Mouse (Mus musculus) liver, embryonic 11.5 days (tissue): Measurements from ENCODE around the gene Map2k6. TPM values are rescaled to one million over a fixed set of nuclear protein-coding genes. Genes with fewer than 3 reads are reported as not detected.

Experiments used
- ATAC-seq: fragments of 200-750 bp; cut with Nextera tagmentation; replicated peaks from 2 replicates; pipeline ENCODE4 v1.8.0; 2017; ENCODE audit warnings: moderate number of reproducible peaks, mild to moderate bottlenecking, moderate TSS enrichment, moderate library complexity; ENCODE audit not compliant: low FRiP score
- DNase-seq: peaks from one replicate; pipeline ENCODE4 v3.0.0-alpha.2; 2017; ENCODE audit warnings: low spot score
- H3K27ac ChIP-seq: fragments of 300-500 bp; sonication (generic); 2 replicates; pipeline ENCODE4 v1.5.1; 2014; ENCODE audit warnings: mild to moderate bottlenecking, low read depth, low read length, control low read depth
- H3K27me3 ChIP-seq: fragments of 300-500 bp; sonication (generic); replicated peaks from 2 replicates; pipeline ENCODE4 v1.6.1; 2014; ENCODE audit warnings: low read length, mixed read lengths; ENCODE audit not compliant: control insufficient read depth, insufficient read depth
- H3K36me3 ChIP-seq: fragments of 300-500 bp; sonication (generic); 2 replicates; pipeline ENCODE4 v1.6.1; 2014; ENCODE audit warnings: mild to moderate bottlenecking, low read length, moderate library complexity, mixed read lengths; ENCODE audit not compliant: control insufficient read depth, insufficient read depth
- H3K4me1 ChIP-seq: fragments of 300-500 bp; sonication (generic); replicated peaks from 2 replicates; pipeline ENCODE4 v1.6.1; 2014; ENCODE audit warnings: low read length, mixed read lengths; ENCODE audit not compliant: control insufficient read depth, insufficient read depth
- H3K4me2 ChIP-seq: fragments of 300-500 bp; sonication (generic); 2 replicates; pipeline ENCODE4 v1.6.1; 2014; ENCODE audit warnings: mild to moderate bottlenecking, control low read depth, moderate library complexity
- H3K4me3 ChIP-seq: fragments of 300-500 bp; sonication (generic); 2 replicates; pipeline ENCODE4 v1.5.1; 2014; ENCODE audit warnings: low read depth, low read length, control low read depth
- H3K9ac ChIP-seq: fragments of 300-500 bp; sonication (generic); 2 replicates; pipeline ENCODE4 v1.6.1; 2014; ENCODE audit warnings: low read depth, low read length, control low read depth
- H3K9me3 ChIP-seq: fragments of 300-500 bp; sonication (generic); 2 replicates; pipeline ENCODE4 v1.6.1; 2016; ENCODE audit warnings: low read length, inconsistent platforms, mixed read lengths; ENCODE audit not compliant: control insufficient read depth
- WGBS: fragments of 180-500 bp; shearing (Covaris S2); extraction: QIAGEN DNeasy Blood & Tissue Kit; methylation state at CpG from one replicate; pipeline ENCODE4 v1.1.7; 2014; 5-methylcytosine and 5-hydroxymethylcytosine counted together
- polyA plus RNA-seq: library from polyadenylated mRNA; unstranded; fragments of >200 nt; fragmentation: Nextera tagmentation; extraction: Ambion mirVana; gene quantifications from 2 replicates; pipeline ENCODE4 v1.2.1, GENCODE M21; 2014

The Map2k6 gene
- polyA plus RNA-seq, 1 experiment from 2014 or later, result 15.0 TPM

- Histone ChIP-seq H3K9me3 (no peaks in the 10 kb centered on the region), H3K4me3 (no peak overlapping the region), H3K4me2 (no peak overlapping the region), H3K27me3 (no peaks in the 10 kb centered on the region), H3K27ac (no peak overlapping the region), H3K36me3 (no peaks in the 10 kb centered on the region), H3K4me1 (peaks cover 2% of the 10 kb centered on the region; the same call in 1 of the 2 replicates), H3K9ac (no peak overlapping the region)
- DNase-seq (peak; percentile 18), ATAC-seq (no peak)
- WGBS, result 63% methylated on average over 19 of the region's 19 CpGs
These were observed 2.8 kb upstream of the Map2k6 start for GRCm38 (mm10) chr11:110396085-110396484.

GRCm38 (mm10) chr11:110399240-110400150 lies 573 bp downstream of the Map2k6 start:
- H3K9me3 ChIP-seq, result no peaks in the 10 kb centered on the region
- 12% methylated on average over 15 of the region's 15 CpGs for WGBS
- H3K9ac ChIP-seq, result peak overlapping the region; percentile 12
- H3K4me3 ChIP-seq, result peak overlapping the region; percentile 58
- no peak overlapping the region for H3K27ac ChIP-seq
- no peak for DNase-seq
- H3K27me3 ChIP-seq, result no peaks in the 10 kb centered on the region
- H3K36me3 ChIP-seq, result no peaks in the 10 kb centered on the region
- ATAC-seq, result peak; percentile 19
- H3K4me1 ChIP-seq, result peaks cover 6% of the 10 kb centered on the region; the same call in 1 of the 2 replicates
- H3K4me2 ChIP-seq, result peak overlapping the region; percentile 66

- H3K9ac ChIP-seq, result no peak overlapping the region
- peaks cover 6% of the 10 kb centered on the region; the same call in 1 of the 2 replicates for H3K4me1 ChIP-seq
- ATAC-seq (no peak), DNase-seq (no peak)
- H3K27ac ChIP-seq, result no peak overlapping the region
- no peaks in the 10 kb centered on the region for H3K9me3 ChIP-seq
- 83% methylated on average over 1 of the region's 1 CpGs for WGBS
- no peaks in the 10 kb centered on the region for H3K27me3 ChIP-seq
- H3K36me3 ChIP-seq, result no peaks in the 10 kb centered on the region
- H3K4me2 ChIP-seq, result peak overlapping the region; percentile 66
- H3K4me3 ChIP-seq, result peak overlapping the region; percentile 58
These were observed 1.4 kb downstream of the Map2k6 start for GRCm38 (mm10) chr11:110400283-110400682.

GRCm38 (mm10) chr11:110402671-110403070 lies 3.7 kb downstream of the Map2k6 start:
- Histone ChIP-seq H3K27me3 (no peaks in the 10 kb centered on the region), H3K4me2 (no peak overlapping the region), H3K4me1 (peaks cover 9% of the 10 kb centered on the region; the same call in 1 of the 2 replicates), H3K9ac (no peak overlapping the region), H3K27ac (no peak overlapping the region), H3K9me3 (no peaks in the 10 kb centered on the region), H3K36me3 (no peaks in the 10 kb centered on the region), H3K4me3 (no peak overlapping the region)
- no peak for ATAC-seq
- 49% methylated on average over 3 of the region's 3 CpGs for WGBS
- no peak for DNase-seq

GRCm38 (mm10) chr11:110403602-110404001 lies 4.7 kb downstream of the Map2k6 start:
- WGBS, result 56% methylated on average over 2 of the region's 2 CpGs

GRCm38 (mm10) chr11:110405607-110406006 lies 6.7 kb downstream of the Map2k6 start:
- ATAC-seq (no peak), DNase-seq (no peak)
- Histone ChIP-seq H3K4me1 (peaks cover 12% of the 10 kb centered on the region; the same call in 1 of the 2 replicates), H3K4me3 (no peak overlapping the region), H3K4me2 (no peak overlapping the region), H3K36me3 (no peaks in the 10 kb centered on the region), H3K9ac (no peak overlapping the region), H3K27me3 (no peaks in the 10 kb centered on the region), H3K27ac (no peak overlapping the region), H3K9me3 (no peaks in the 10 kb centered on the region)
- WGBS, result 75% methylated on average over 9 of the region's 9 CpGs

More at GRCm38 (mm10) chr11:110403602-110404001, 4.7 kb downstream of the Map2k6 start:
- DNase-seq (no peak), ATAC-seq (no peak)
- Histone ChIP-seq H3K9me3 (no peaks in the 10 kb centered on the region), H3K9ac (no peak overlapping the region), H3K4me2 (no peak overlapping the region), H3K27me3 (no peaks in the 10 kb centered on the region), H3K36me3 (no peaks in the 10 kb centered on the region), H3K4me1 (peaks cover 9% of the 10 kb centered on the region; the same call in 1 of the 2 replicates), H3K27ac (no peak overlapping the region), H3K4me3 (no peak overlapping the region)

- no peak for DNase-seq
- WGBS, result 80% methylated on average over 12 of the region's 12 CpGs
- no peaks in the 10 kb centered on the region for H3K9me3 ChIP-seq
These were observed 10.2 kb downstream of the Map2k6 start for GRCm38 (mm10) chr11:110409131-110409530.

GRCm38 (mm10) chr11:110409776-110410175 lies 10.9 kb downstream of the Map2k6 start:
- ATAC-seq, result peak; percentile 63
- peaks cover 6% of the 10 kb centered on the region; the same call in 1 of the 2 replicates for H3K4me1 ChIP-seq
- H3K4me2 ChIP-seq, result no peak overlapping the region
- H3K36me3 ChIP-seq, result no peaks in the 10 kb centered on the region
- no peak overlapping the region for H3K9ac ChIP-seq
- H3K27ac ChIP-seq, result no peak overlapping the region
- whole genome bisulfite sequencing, result 53% methylated on average over 9 of the region's 9 CpGs
- no peak overlapping the region for H3K4me3 ChIP-seq
- no peaks in the 10 kb centered on the region for H3K27me3 ChIP-seq
- no peaks in the 10 kb centered on the region for H3K9me3 ChIP-seq
- no peak for DNase-seq

More at GRCm38 (mm10) chr11:110409131-110409530, 10.2 kb downstream of the Map2k6 start:
- H3K4me1 ChIP-seq, result peaks cover 6% of the 10 kb centered on the region; the same call in 1 of the 2 replicates
- H3K36me3 ChIP-seq, result no peaks in the 10 kb centered on the region
- H3K27me3 ChIP-seq, result no peaks in the 10 kb centered on the region
- no peak overlapping the region for H3K4me3 ChIP-seq
- H3K4me2 ChIP-seq, result no peak overlapping the region
- H3K9ac ChIP-seq, result no peak overlapping the region
- no peak for ATAC-seq
- H3K27ac ChIP-seq, result no peak overlapping the region
